ENCODE assay signal across 25 mouse cellular contexts in the genomic region with DNA sequence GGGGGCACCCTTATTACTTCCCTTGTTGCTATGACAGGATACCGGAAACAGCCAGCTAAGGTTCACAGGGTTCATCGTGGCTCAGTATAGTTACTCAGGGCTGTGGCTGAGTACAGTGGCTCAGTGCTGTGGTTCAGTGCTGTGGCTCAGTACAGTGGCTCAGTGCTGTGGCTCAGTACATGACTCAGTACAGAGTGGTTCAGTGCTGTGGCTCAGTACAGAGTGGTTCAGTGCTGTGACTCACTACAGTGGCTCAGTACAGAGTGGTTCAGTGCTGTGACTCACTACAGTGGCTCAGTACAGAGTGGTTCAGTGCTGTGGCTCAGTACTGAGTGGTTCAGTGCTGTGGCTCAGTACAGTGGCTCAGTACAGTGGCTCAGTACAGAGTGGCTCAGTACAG.
DNase-seq lines count a peak whose midpoint lies in the region; ATAC-seq and TF ChIP-seq lines count a peak whose summit lies in the region.
"Had no signal": no experiment of that assay in that cellular context is flagged by ENCODE, and none has a peak within 500 bp of the region (broad histone marks: within the 10 kb centered on the region; RNA-seq: fewer than 3 reads in every experiment).

No protein-coding gene starts in this region.

- no peak overlapping the region for H3K9ac ChIP-seq in kidney, embryonic 16.5 days (replicated peaks; ENCODE audit: low read length)
- H3K9ac ChIP-seq in midbrain, embryonic 11.5 days (ENCODE audit: low read length) = no peak overlapping the region
- H3K9ac ChIP-seq in midbrain, postnatal 0 days (replicated peaks; ENCODE audit: low read length, poor library complexity, severe bottlenecking) = no peak overlapping the region
- no peak overlapping the region for H3K9ac ChIP-seq in embryonic facial prominence, embryonic 12.5 days
- H3K9ac ChIP-seq: embryonic facial prominence, embryonic 15.5 days; forebrain, postnatal 0 days; heart, embryonic 15.5 days; hindbrain, embryonic 14.5 days had no signal

- H3K27me3 ChIP-seq in kidney, embryonic 16.5 days (ENCODE audit: insufficient read depth, low read length) = no peaks in the 10 kb centered on the region
- H3K27me3 ChIP-seq in kidney, adult 2 months (replicated peaks; ENCODE audit: control insufficient read depth, insufficient read depth, low read length) = no peaks in the 10 kb centered on the region
- no peaks in the 10 kb centered on the region for H3K27me3 ChIP-seq in midbrain, embryonic 11.5 days (ENCODE audit: control insufficient read depth, insufficient read depth, low read length)
- no peaks in the 10 kb centered on the region for H3K27me3 ChIP-seq in midbrain, postnatal 0 days (ENCODE audit: insufficient read depth, low read length)
- no peaks in the 10 kb centered on the region for H3K27me3 ChIP-seq in embryonic facial prominence, embryonic 12.5 days
- H3K27me3 ChIP-seq: embryonic facial prominence, embryonic 15.5 days; heart, embryonic 15.5 days had no signal

- ATAC-seq in kidney, embryonic 16.5 days (ENCODE audit: low FRiP score, low TSS enrichment) = peak; percentile 31; the same call in 1 of the 2 replicates
- no peak for ATAC-seq in midbrain, embryonic 11.5 days (ENCODE audit: low FRiP score)
- no peak for ATAC-seq in midbrain, postnatal 0 days (ENCODE audit: low FRiP score)
- 0 out of 2 replicates have a peak, but pooled peaks have one; percentile 73 for ATAC-seq in embryonic facial prominence, embryonic 12.5 days (ENCODE audit: insufficient number of reproducible peaks, insufficient read depth, low FRiP score, low TSS enrichment)
- ATAC-seq: CD4-positive, CD25-positive, alpha-beta regulatory T cell, adult 4 months; forebrain, embryonic 14.5 days; forebrain, postnatal 0 days; hindbrain, postnatal 0 days had no signal

- no peak for TF ChIP-seq POLR2A in kidney, adult 2 months (IDR thresholded peaks at IDR 0.05; ENCODE audit: low read depth, low read length)

- no peaks in the 10 kb centered on the region for H3K9me3 ChIP-seq in kidney, embryonic 16.5 days (ENCODE audit: low read length)
- no peaks in the 10 kb centered on the region for H3K9me3 ChIP-seq in midbrain, embryonic 11.5 days (ENCODE audit: control insufficient read depth, low read length)
- no peaks in the 10 kb centered on the region for H3K9me3 ChIP-seq in midbrain, postnatal 0 days (ENCODE audit: low read length)
- no peaks in the 10 kb centered on the region for H3K9me3 ChIP-seq in embryonic facial prominence, embryonic 12.5 days
- H3K9me3 ChIP-seq: embryonic facial prominence, embryonic 15.5 days; heart, embryonic 15.5 days had no signal

- TF ChIP-seq CTCF in kidney, adult 2 months (conservative IDR thresholded peaks at IDR 0.05; ENCODE audit: insufficient read depth, insufficient read length, low read depth, low read length) = no peak
- TF ChIP-seq CTCF in midbrain, postnatal 0 days (IDR thresholded peaks at IDR 0.05) = no peak

- no peak overlapping the region for H3K4me2 ChIP-seq in kidney, embryonic 16.5 days (replicated peaks; ENCODE audit: low read depth, low read length)
- H3K4me2 ChIP-seq in midbrain, embryonic 11.5 days = no peak overlapping the region
- H3K4me2 ChIP-seq in midbrain, postnatal 0 days (ENCODE audit: low read depth, low read length, poor library complexity, severe bottlenecking) = no peak overlapping the region
- no peak overlapping the region for H3K4me2 ChIP-seq in embryonic facial prominence, embryonic 12.5 days (replicated peaks)
- H3K4me2 ChIP-seq: embryonic facial prominence, embryonic 15.5 days; heart, embryonic 11.5 days; heart, embryonic 15.5 days; hindbrain, embryonic 14.5 days had no signal

- H3K27ac ChIP-seq in kidney, embryonic 16.5 days (ENCODE audit: low read length) = no peak overlapping the region
- H3K27ac ChIP-seq in kidney, adult 2 months (ENCODE audit: insufficient read depth, low read depth, low read length) = no peak overlapping the region
- H3K27ac ChIP-seq in midbrain, embryonic 11.5 days (ENCODE audit: low read depth, low read length) = no peak overlapping the region
- no peak overlapping the region for H3K27ac ChIP-seq in midbrain, postnatal 0 days (ENCODE audit: low read depth, low read length)
- H3K27ac ChIP-seq in embryonic facial prominence, embryonic 12.5 days = no peak overlapping the region
- H3K27ac ChIP-seq: embryonic facial prominence, embryonic 15.5 days; gastrocnemius, adult 2 months; heart, embryonic 15.5 days; hindbrain, embryonic 14.5 days; hindbrain, postnatal 0 days had no signal

- no peak overlapping the region for H3K4me3 ChIP-seq in kidney, embryonic 16.5 days (ENCODE audit: low read length)
- H3K4me3 ChIP-seq in kidney, adult 2 months (ENCODE audit: insufficient read depth, low read depth, low read length) = no peak overlapping the region
- no peak overlapping the region for H3K4me3 ChIP-seq in midbrain, embryonic 11.5 days (ENCODE audit: low read depth, low read length)
- H3K4me3 ChIP-seq in midbrain, postnatal 0 days (ENCODE audit: low read depth, low read length) = no peak overlapping the region
- H3K4me3 ChIP-seq in embryonic facial prominence, embryonic 12.5 days = no peak overlapping the region
- H3K4me3 ChIP-seq: embryonic facial prominence, embryonic 15.5 days; gastrocnemius, adult 2 months; heart, embryonic 15.5 days had no signal

- WGBS in kidney, embryonic 16.5 days = 67% methylated on average over 2 of the region's 2 CpGs
- WGBS in kidney, adult 2 months = 61% methylated on average over 2 of the region's 2 CpGs
- 82% methylated on average over 2 of the region's 2 CpGs for WGBS in midbrain, embryonic 11.5 days
- WGBS in midbrain, postnatal 0 days = 86% methylated on average over 2 of the region's 2 CpGs
- 63% methylated on average over 2 of the region's 2 CpGs for WGBS in embryonic facial prominence, embryonic 12.5 days

- no peaks in the 10 kb centered on the region for H3K4me1 ChIP-seq in kidney, embryonic 16.5 days (ENCODE audit: insufficient read depth, low read length)
- no peaks in the 10 kb centered on the region for H3K4me1 ChIP-seq in kidney, adult 2 months (ENCODE audit: control insufficient read depth, insufficient read depth, low read length)
- no peaks in the 10 kb centered on the region for H3K4me1 ChIP-seq in midbrain, embryonic 11.5 days (ENCODE audit: control insufficient read depth, insufficient read depth, low read length)
- H3K4me1 ChIP-seq in midbrain, postnatal 0 days (ENCODE audit: insufficient read depth, low read length) = no peaks in the 10 kb centered on the region
- no peaks in the 10 kb centered on the region for H3K4me1 ChIP-seq in embryonic facial prominence, embryonic 12.5 days
- H3K4me1 ChIP-seq: heart, embryonic 15.5 days had no signal

- H3K36me3 ChIP-seq in kidney, embryonic 16.5 days (ENCODE audit: insufficient read depth, low read length) = no peaks in the 10 kb centered on the region
- no peaks in the 10 kb centered on the region for H3K36me3 ChIP-seq in kidney, adult 2 months (ENCODE audit: control insufficient read depth, insufficient read depth, low read length)
- no peaks in the 10 kb centered on the region for H3K36me3 ChIP-seq in midbrain, embryonic 11.5 days (ENCODE audit: control insufficient read depth, insufficient read depth, low read length)
- H3K36me3 ChIP-seq in midbrain, postnatal 0 days (ENCODE audit: insufficient read depth, low read length) = no peaks in the 10 kb centered on the region
- H3K36me3 ChIP-seq in embryonic facial prominence, embryonic 12.5 days = no peaks in the 10 kb centered on the region
- H3K36me3 ChIP-seq: embryonic facial prominence, embryonic 15.5 days; heart, embryonic 15.5 days had no signal

- DNase-seq in kidney, adult 2 months = no peak
- peak; percentile 47 for DNase-seq in midbrain, embryonic 11.5 days (ENCODE audit: low spot score, missing footprints)
- DNase-seq in midbrain, postnatal 0 days (ENCODE audit: low spot score) = no peak
- DNase-seq in right cerebral cortex, postnatal 10 days (ENCODE audit: low spot score in 2 of 2) = no peak
- DNase-seq: adrenal gland, adult 2 months; adrenal gland, postnatal 14 days; cerebellum, adult 11 months; cerebellum, adult 2 months; cerebellum, adult 9-11 months; cerebellum, postnatal 25 days; forebrain, postnatal 0 days; gastrocnemius, adult 2 months; gastrocnemius, postnatal 14 days; heart, adult 11 months; heart, postnatal 10 days; heart, postnatal 36 days had no signal

Comparison
In these comparisons a context has a peak if more than half of its experiments do, and no peak if none do; other contexts are left out.
1. ATAC-seq: peak in kidney, embryonic 16.5 days (single experiment) and embryonic facial prominence, embryonic 12.5 days (single experiment); none in midbrain, embryonic 11.5 days (single experiment) and midbrain, postnatal 0 days (single experiment).